Mouse (Mus musculus) heart, adult 2 months (tissue): ENCODE results near the gene Med1.

Experiments
- CTCF ChIP-seq: fragments of 200-600 bp; IDR thresholded peaks from 2 replicates; pipeline ENCODE4 v1.8.1; 2022; ENCODE audit warnings: antibody characterized with exemption, mild to moderate bottlenecking, moderate library complexity
- EP300 ChIP-seq: fragments of 200-500 bp; IDR thresholded peaks from 2 replicates; pipeline ENCODE4 v1.6.1; 2011; ENCODE audit warnings: low read depth, low read length, control low read depth; ENCODE audit not compliant: insufficient read depth
- POLR2A ChIP-seq: fragments of 200-500 bp; IDR thresholded peaks from 2 replicates; pipeline ENCODE4 v1.6.1; 2011; ENCODE audit warnings: mild to moderate bottlenecking, low read depth, low read length, control low read depth; ENCODE audit not compliant: insufficient read depth

- no peak for TF ChIP-seq CTCF
- peak; percentile 98 for TF ChIP-seq POLR2A
- 0 out of 2 replicates have a peak, but pooled peaks have one; percentile 53 for TF ChIP-seq EP300
These were observed 9.7 kb upstream of the Med1 start, which contains the start of gene Cdk12 for GRCm38 (mm10) chr11:98202641-98203350.
